ENCODE assay signal across 10 mouse cellular contexts in genomic region chr11:113498889-113499288, GRCm38 (mm10).
DNase-seq lines count a peak whose midpoint lies in the region; ATAC-seq lines count a peak whose summit lies in the region.
"Had no signal": no experiment of that assay in that cellular context is flagged by ENCODE, and none has a peak within 500 bp of the region (broad histone marks: within the 10 kb centered on the region; RNA-seq: fewer than 3 reads in every experiment).

No protein-coding gene starts in this region.

- H3K27ac ChIP-seq in forebrain, embryonic 16.5 days (ENCODE audit: low read length) = no peak overlapping the region
- H3K27ac ChIP-seq: heart, embryonic 15.5 days; neural tube, embryonic 12.5 days had no signal

- H3K4me2 ChIP-seq in forebrain, embryonic 16.5 days (ENCODE audit: low read length) = no peak overlapping the region
- H3K4me2 ChIP-seq: heart, embryonic 15.5 days; neural tube, embryonic 12.5 days had no signal

- no peak for ATAC-seq in cerebellum, adult (ENCODE audit: insufficient number of reproducible peaks, low FRiP score, low TSS enrichment)
- peak; percentile 70; the same call in 1 of the 2 replicates for ATAC-seq in erythroblast, adult 5-6 weeks (replicated peaks; ENCODE audit: low FRiP score, poor library complexity, severe bottlenecking)
- ATAC-seq in forebrain, embryonic 16.5 days = no peak

- H3K27me3 ChIP-seq in forebrain, embryonic 16.5 days (replicated peaks; ENCODE audit: control insufficient read depth, insufficient read depth, low read length) = no peaks in the 10 kb centered on the region
- H3K27me3 ChIP-seq: neural tube, embryonic 12.5 days had no signal

- 62% methylated on average over 9 of the region's 9 CpGs for WGBS in forebrain, embryonic 16.5 days

- no peaks in the 10 kb centered on the region for H3K9me3 ChIP-seq in forebrain, embryonic 16.5 days (ENCODE audit: control insufficient read depth, low read length)
- H3K9me3 ChIP-seq: heart, embryonic 15.5 days; neural tube, embryonic 12.5 days had no signal

- H3K36me3 ChIP-seq in forebrain, embryonic 16.5 days (ENCODE audit: control insufficient read depth, insufficient read depth) = no peaks in the 10 kb centered on the region
- H3K36me3 ChIP-seq: heart, embryonic 15.5 days; neural tube, embryonic 12.5 days had no signal

- peak; percentile 60 to 66 for DNase-seq in cerebellum, postnatal 10 days
- peak; percentile 40 for DNase-seq in ovary, postnatal 36 days (ENCODE audit: low spot score)
- no peak for DNase-seq in ovary, postnatal 10 days (ENCODE audit: low spot score)
- DNase-seq in lung, postnatal 36 days = peak; percentile 72
- peak; percentile 94 for DNase-seq in thymus, postnatal 4 days

- H3K4me1 ChIP-seq in forebrain, embryonic 16.5 days (replicated peaks; ENCODE audit: control insufficient read depth, insufficient read depth, low read length) = peaks cover 14% of the 10 kb centered on the region
- H3K4me1 ChIP-seq: heart, embryonic 15.5 days; neural tube, embryonic 12.5 days had no signal

- no peak overlapping the region for H3K9ac ChIP-seq in forebrain, embryonic 16.5 days (replicated peaks; ENCODE audit: low read depth, low read length)
- H3K9ac ChIP-seq: heart, embryonic 15.5 days; neural tube, embryonic 12.5 days had no signal

- H3K4me3 ChIP-seq in forebrain, embryonic 16.5 days (replicated peaks; ENCODE audit: low read length) = no peak overlapping the region
- H3K4me3 ChIP-seq: heart, embryonic 15.5 days; neural tube, embryonic 12.5 days had no signal
